Mouse (Mus musculus): ENCODE data around the gene Fbxw13.
"Not testable (repeated sequence)": the region's sequence is repeated elsewhere in the genome, so short reads cannot be mapped to it uniquely, and the experiment has no call there.

GRCm38 (mm10) chr9:109195875-109196274 is at the start of gene Fbxw13:
- not testable (repeated sequence) for TF ChIP-seq CTCF, EP300 (IDR thresholded peaks at IDR 0.05; ENCODE audit: low read depth)
